Mouse (Mus musculus) pancreas, adult 10 weeks (tissue): ENCODE results near the gene Olfr584. TPM values are rescaled to one million over a fixed set of nuclear protein-coding genes. Genes with fewer than 3 reads are reported as not detected.

ENCODE experiments used
- polyA plus RNA-seq: library from polyadenylated mRNA; stranded (reverse); fragments of 350-450 nt; fragmentation: Illumina TruSeq; extraction: RNeasy Lipid Tissue Mini Kit (QIAGEN cat#74804); gene quantifications from one replicate; pipeline ENCODE4 v1.2.3, GENCODE M21; 2015; ENCODE audit warnings: low read depth, low replicate concordance; ENCODE audit not compliant: insufficient read depth

Gene Olfr584
- not detected for polyA plus RNA-seq

DNA sequence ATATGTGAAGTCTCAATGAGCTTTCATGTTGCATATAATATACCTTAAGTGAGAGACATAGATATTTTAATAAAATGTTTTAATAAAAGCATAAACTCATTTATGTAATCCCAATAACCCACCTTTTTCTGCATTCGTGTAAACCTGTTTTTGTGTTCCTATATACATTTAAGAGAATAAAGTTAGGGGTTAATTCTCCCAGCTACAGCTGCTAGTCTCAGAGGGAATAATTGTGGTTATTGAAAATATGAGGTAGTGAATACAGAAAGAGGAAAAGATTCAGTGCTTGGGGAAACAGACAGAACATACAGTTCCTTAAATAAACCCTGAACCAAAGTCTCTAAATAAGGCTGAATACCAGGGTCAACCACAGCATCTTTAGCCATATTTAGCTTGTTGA, at the start of gene Olfr584:
Olfr584 (plus strand) TSS at position 301 of the 400 bp plus-strand sequence.

DNA sequence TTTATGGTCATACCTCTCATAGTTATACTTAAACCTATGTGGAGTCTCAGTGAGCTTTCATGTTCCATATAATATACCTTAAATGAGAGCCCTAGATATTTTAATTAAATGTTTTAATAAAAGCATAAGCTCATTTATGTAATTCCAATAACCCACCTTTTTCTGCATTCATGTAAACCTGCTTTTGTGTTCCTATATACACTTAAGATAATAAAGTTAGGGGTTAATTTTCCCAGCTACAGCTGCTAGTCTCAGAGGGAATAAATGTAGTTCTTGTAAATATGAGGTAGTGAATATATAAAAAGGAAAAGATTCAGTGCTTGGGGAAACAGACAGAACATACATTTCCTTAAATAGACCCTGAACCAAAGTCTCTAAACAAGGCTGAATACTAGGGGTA, 44.0 kb upstream of the Olfr584 start, which contains the start of gene Olfr582:
Olfr582 (plus strand) TSS at position 301 of the 400 bp plus-strand sequence.

DNA sequence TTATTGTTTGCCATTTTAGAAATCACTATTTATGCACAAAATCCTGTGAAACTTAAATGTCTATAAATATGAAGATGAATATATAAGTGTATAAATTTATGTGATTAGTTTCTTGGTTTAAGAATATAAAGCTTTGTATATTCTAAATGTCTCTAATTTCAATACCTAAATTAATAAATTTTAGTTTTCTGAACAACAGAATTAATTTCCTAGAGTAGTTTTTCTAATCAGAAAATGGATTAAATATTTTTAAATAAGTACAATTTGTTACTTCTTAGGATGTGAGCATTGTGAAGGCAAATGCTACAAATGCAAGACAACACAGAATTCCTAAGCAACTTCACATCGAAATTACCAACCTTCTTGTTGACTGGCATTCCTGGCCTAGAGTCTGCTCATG, 30.7 kb upstream of the Olfr584 start, which contains the start of gene Olfr583:
Olfr583 (plus strand) TSS at position 301 of the 400 bp plus-strand sequence.

DNA sequence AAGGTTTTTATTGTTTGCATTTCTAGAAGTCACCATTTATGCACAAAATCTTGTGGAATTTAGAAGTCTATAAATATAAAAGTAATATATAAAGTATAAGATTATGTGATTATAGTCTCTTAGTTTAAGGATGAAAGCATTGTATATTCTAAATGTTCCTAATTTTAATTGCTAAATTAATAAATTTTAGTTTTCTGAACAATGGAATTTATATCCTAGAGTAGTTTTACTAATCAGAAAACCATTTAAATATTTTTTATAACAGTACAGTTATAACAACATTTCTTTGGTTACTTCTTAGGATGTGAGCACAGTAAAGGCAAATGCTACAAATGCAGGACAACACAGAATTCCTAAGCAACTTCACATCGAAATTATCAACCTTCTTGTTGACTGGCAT, 15.7 kb downstream of the Olfr584 start, which contains the start of gene Olfr585:
Olfr585 (plus strand) TSS at position 301 of the 400 bp plus-strand sequence.

DNA sequence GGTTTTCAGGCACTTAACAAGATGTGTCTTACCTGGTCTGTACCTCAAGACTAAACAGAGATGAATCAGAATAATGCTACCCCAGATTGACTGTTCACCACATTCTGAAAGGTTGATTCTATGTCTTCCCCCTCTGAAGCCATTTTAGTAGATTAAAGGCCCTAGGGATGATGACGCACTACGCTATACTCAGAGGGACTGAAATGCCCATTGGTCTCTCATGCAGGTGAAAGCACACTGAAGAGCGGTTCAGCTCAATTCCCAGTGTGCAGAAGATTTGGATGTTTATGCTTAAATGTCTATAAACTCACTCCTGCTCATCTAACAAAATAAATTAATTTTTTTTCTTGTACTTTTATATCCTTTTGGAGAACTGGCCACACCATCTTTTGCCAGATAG, 43.9 kb downstream of the Olfr584 start, which contains the start of gene Olfr586:
Olfr586 (minus strand) TSS at position 101 of the 400 bp plus-strand sequence.

Other genes starting within 250 kb of the Olfr584 start
- not detected for gene Olfr566, start 223.1 kb upstream of the Olfr584 start, polyA plus RNA-seq
- not detected for gene Olfr568, start 204.8 kb upstream of the Olfr584 start, polyA plus RNA-seq
- gene Olfr569, start 191.0 kb upstream of the Olfr584 start, polyA plus RNA-seq, result not detected
- gene Olfr570, start 187.3 kb upstream of the Olfr584 start, polyA plus RNA-seq, result not detected
- not detected for gene Olfr571, start 164.3 kb upstream of the Olfr584 start, polyA plus RNA-seq
- not detected for gene Olfr572, start 157.5 kb upstream of the Olfr584 start, polyA plus RNA-seq
- gene Olfr573-ps1, start 139.3 kb upstream of the Olfr584 start, polyA plus RNA-seq, result not detected
- gene Olfr574, start 133.4 kb upstream of the Olfr584 start, polyA plus RNA-seq, result not detected
- not detected for gene Olfr575, start 123.1 kb upstream of the Olfr584 start, polyA plus RNA-seq
- gene Olfr576, start 119.2 kb upstream of the Olfr584 start, polyA plus RNA-seq, result not detected
- gene Olfr577, start 105.9 kb upstream of the Olfr584 start, polyA plus RNA-seq, result not detected
- not detected for gene Olfr578, start 92.6 kb upstream of the Olfr584 start, polyA plus RNA-seq
- not detected for gene Olfr582, start 43.9 kb upstream of the Olfr584 start, polyA plus RNA-seq
- not detected for gene Olfr583, start 30.6 kb upstream of the Olfr584 start, polyA plus RNA-seq
- gene Olfr585, start 15.8 kb downstream of the Olfr584 start, polyA plus RNA-seq, result not detected
- gene Olfr586, start 43.8 kb downstream of the Olfr584 start, polyA plus RNA-seq, result not detected
- gene Olfr588-ps1, start 59.0 kb downstream of the Olfr584 start, polyA plus RNA-seq, result not detected
- gene Olfr589, start 74.5 kb downstream of the Olfr584 start, polyA plus RNA-seq, result not detected
- not detected for gene Olfr591, start 96.5 kb downstream of the Olfr584 start, polyA plus RNA-seq
- gene Olfr592, start 102.9 kb downstream of the Olfr584 start, polyA plus RNA-seq, result not detected
- not detected for gene Olfr593, start 130.0 kb downstream of the Olfr584 start, polyA plus RNA-seq
- not detected for gene Olfr594, start 135.1 kb downstream of the Olfr584 start, polyA plus RNA-seq
- not detected for gene Usp17ld, start 170.6 kb downstream of the Olfr584 start, polyA plus RNA-seq
- gene Olfr596, start 223.8 kb downstream of the Olfr584 start, polyA plus RNA-seq, result not detected
- not detected for gene Olfr597, start 234.4 kb downstream of the Olfr584 start, polyA plus RNA-seq
- gene Olfr598, start 241.7 kb downstream of the Olfr584 start, polyA plus RNA-seq, result not detected